Mouse (Mus musculus) hindbrain, embryonic 15.5 days (tissue): ENCODE data around the gene Evx2. TPM values are rescaled to one million over a fixed set of nuclear protein-coding genes. Genes with fewer than 3 reads are reported as not detected.

Experiments
- ATAC-seq: fragments of 200-750 bp; cut with Nextera tagmentation; 2 replicates; pipeline ENCODE4 v1.8.0; 2017; ENCODE audit warnings: low read depth, moderate number of reproducible peaks, moderate TSS enrichment; ENCODE audit not compliant: low FRiP score
- H3K27ac ChIP-seq: fragments of 300-500 bp; sonication (generic); replicated peaks from 2 replicates; pipeline ENCODE4 v1.5.1; 2015; ENCODE audit warnings: mild to moderate bottlenecking, inconsistent platforms
- H3K27me3 ChIP-seq: fragments of 300-500 bp; sonication (generic); 2 replicates; pipeline ENCODE4 v1.6.1; 2015; ENCODE audit warnings: control low read depth, inconsistent platforms
- H3K36me3 ChIP-seq: fragments of 300-500 bp; sonication (generic); 2 replicates; pipeline ENCODE4 v1.6.1; 2015; ENCODE audit warnings: control low read depth, inconsistent platforms
- H3K4me1 ChIP-seq: fragments of 300-500 bp; sonication (generic); replicated peaks from 2 replicates; pipeline ENCODE4 v1.6.1; 2015; ENCODE audit warnings: control low read depth, inconsistent platforms
- H3K4me2 ChIP-seq: fragments of 300-500 bp; sonication (generic); 2 replicates; pipeline ENCODE4 v1.6.1; 2015; ENCODE audit warnings: moderate library complexity, mild to moderate bottlenecking, inconsistent platforms
- H3K4me3 ChIP-seq: fragments of 300-500 bp; sonication (generic); 2 replicates; pipeline ENCODE4 v1.5.1; 2015; ENCODE audit warnings: mild to moderate bottlenecking, inconsistent platforms
- H3K9ac ChIP-seq: fragments of 300-500 bp; sonication (generic); 2 replicates; pipeline ENCODE4 v1.6.1; 2015; ENCODE audit warnings: inconsistent platforms
- H3K9me3 ChIP-seq: fragments of 300-500 bp; sonication (generic); 2 replicates; pipeline ENCODE4 v1.6.1; 2016; ENCODE audit warnings: control low read depth, inconsistent platforms
- WGBS: fragments of 180-500 bp; shearing (Covaris S2); methylation state at CpG from one replicate; pipeline ENCODE4 v1.1.7; 2015; 5-methylcytosine and 5-hydroxymethylcytosine counted together
- polyA plus RNA-seq: library from polyadenylated mRNA; unstranded; fragments of >200 nt; fragmentation: Nextera tagmentation; extraction: Ambion mirVana; gene quantifications from 2 replicates; pipeline ENCODE4 v1.2.1, GENCODE M21; 2015

Gene Evx2
- polyA plus RNA-seq: 0.76 and 0.87 TPM in 2 replicates

GRCm38 (mm10) chr2:74659507-74660005 is at the start of gene Evx2:
TSS of gene Evx2 (minus strand) at chr2:74659557.
- no peaks in the 10 kb centered on the region for H3K9me3 ChIP-seq
- H3K36me3 ChIP-seq: no peaks in the 10 kb centered on the region
- peaks cover 65% of the 10 kb centered on the region for H3K27me3 ChIP-seq
- 2% methylated on average over 28 of the region's 28 CpGs for WGBS
- H3K27ac ChIP-seq: peak within 1 kb of the TSS; percentile 28
- no peak for ATAC-seq
- peak within 1 kb of the TSS; percentile 20 for H3K4me3 ChIP-seq
- H3K4me1 ChIP-seq: peaks cover 15% of the 10 kb centered on the region
- H3K9ac ChIP-seq: no peak within 1 kb of the TSS
- peak within 1 kb of the TSS; percentile 14 for H3K4me2 ChIP-seq

- Histone ChIP-seq H3K27ac (no peak overlapping the region), H3K36me3 (no peaks in the 10 kb centered on the region), H3K4me1 (peaks cover 18% of the 10 kb centered on the region), H3K9me3 (no peaks in the 10 kb centered on the region), H3K4me3 (no peak overlapping the region), H3K4me2 (no peak overlapping the region), H3K27me3 (peaks cover 78% of the 10 kb centered on the region), H3K9ac (no peak overlapping the region)
- WGBS: 9% methylated on average over 4 of the region's 4 CpGs
- no peak for ATAC-seq
These were observed 49.3 kb upstream of the Evx2 start for GRCm38 (mm10) chr2:74708676-74709075.

- peaks cover 78% of the 10 kb centered on the region for H3K27me3 ChIP-seq
- no peak overlapping the region for H3K9ac ChIP-seq
- 10% methylated on average over 7 of the region's 7 CpGs for WGBS
- ATAC-seq: no peak
- no peaks in the 10 kb centered on the region for H3K9me3 ChIP-seq
- no peak overlapping the region for H3K27ac ChIP-seq
- no peaks in the 10 kb centered on the region for H3K36me3 ChIP-seq
- peaks cover 18% of the 10 kb centered on the region for H3K4me1 ChIP-seq
- no peak overlapping the region for H3K4me2 ChIP-seq
- H3K4me3 ChIP-seq: no peak overlapping the region
These were observed 48.2 kb upstream of the Evx2 start for GRCm38 (mm10) chr2:74707599-74707998.

GRCm38 (mm10) chr2:74706393-74706960 is 47.1 kb upstream of the Evx2 start:
- no peak overlapping the region for H3K4me3 ChIP-seq
- H3K4me1 ChIP-seq: peaks cover 11% of the 10 kb centered on the region
- H3K9ac ChIP-seq: no peak overlapping the region
- no peak overlapping the region for H3K27ac ChIP-seq
- WGBS: 1% methylated on average over 13 of the region's 13 CpGs
- no peaks in the 10 kb centered on the region for H3K9me3 ChIP-seq
- no peak for ATAC-seq
- no peaks in the 10 kb centered on the region for H3K36me3 ChIP-seq
- H3K4me2 ChIP-seq: no peak overlapping the region
- peaks cover 82% of the 10 kb centered on the region for H3K27me3 ChIP-seq

- peaks cover 87% of the 10 kb centered on the region for H3K27me3 ChIP-seq
- H3K4me3 ChIP-seq: peak overlapping the region; percentile 36
- no peaks in the 10 kb centered on the region for H3K36me3 ChIP-seq
- H3K4me2 ChIP-seq: peak overlapping the region; percentile 50
- under 1% methylated on average over 52 of the region's 85 CpGs for WGBS
- H3K4me1 ChIP-seq: peaks cover 11% of the 10 kb centered on the region
- H3K9me3 ChIP-seq: no peaks in the 10 kb centered on the region
- H3K27ac ChIP-seq: 0 out of 2 replicates have a peak overlapping the region, but pooled peaks have one; percentile 0
- no peak for ATAC-seq
- H3K9ac ChIP-seq: no peak overlapping the region
These were observed 46.2 kb upstream of the Evx2 start for GRCm38 (mm10) chr2:74705467-74706089.

- Histone ChIP-seq H3K36me3 (no peaks in the 10 kb centered on the region), H3K4me3 (peak overlapping the region; percentile 36), H3K4me1 (peaks cover 11% of the 10 kb centered on the region), H3K27ac (0 out of 2 replicates have a peak overlapping the region, but pooled peaks have one; percentile 0), H3K4me2 (peak overlapping the region; percentile 50), H3K9me3 (no peaks in the 10 kb centered on the region), H3K27me3 (peaks cover 87% of the 10 kb centered on the region), H3K9ac (no peak overlapping the region)
- WGBS: under 1% methylated on average over 53 of the region's 66 CpGs
- ATAC-seq: no peak
These were observed 45.7 kb upstream of the Evx2 start for GRCm38 (mm10) chr2:74704999-74705466.

- no peak for ATAC-seq
- Histone ChIP-seq H3K36me3 (no peaks in the 10 kb centered on the region), H3K4me3 (peak within 1 kb of the TSS; percentile 36), H3K4me2 (peak within 1 kb of the TSS; percentile 50), H3K27ac (0 out of 2 replicates have a peak within 1 kb of the TSS, but pooled peaks have one; percentile 0), H3K9ac (no peak within 1 kb of the TSS), H3K9me3 (no peaks in the 10 kb centered on the region), H3K4me1 (peaks cover 11% of the 10 kb centered on the region), H3K27me3 (peaks cover 87% of the 10 kb centered on the region)
- WGBS: under 1% methylated on average over 48 of the region's 52 CpGs
These were observed 45.1 kb upstream of the Evx2 start, which contains the start of gene Hoxd8 for GRCm38 (mm10) chr2:74704393-74704998. TSS of gene Hoxd8 (plus strand) at chr2:74704615.

- Histone ChIP-seq H3K4me2 (no peak overlapping the region), H3K4me3 (no peak overlapping the region), H3K27ac (no peak overlapping the region), H3K9ac (no peak overlapping the region), H3K27me3 (peaks cover 85% of the 10 kb centered on the region), H3K36me3 (no peaks in the 10 kb centered on the region), H3K4me1 (peaks cover 11% of the 10 kb centered on the region), H3K9me3 (no peaks in the 10 kb centered on the region)
- 3% methylated on average over 26 of the region's 26 CpGs for WGBS
- no peak for ATAC-seq
These were observed 44.5 kb upstream of the Evx2 start for GRCm38 (mm10) chr2:74703720-74704392.

GRCm38 (mm10) chr2:74703317-74703716 is 44.0 kb upstream of the Evx2 start:
- Histone ChIP-seq H3K4me3 (no peak overlapping the region), H3K9me3 (no peaks in the 10 kb centered on the region), H3K4me2 (no peak overlapping the region), H3K27ac (no peak overlapping the region), H3K4me1 (peaks cover 14% of the 10 kb centered on the region), H3K36me3 (no peaks in the 10 kb centered on the region), H3K27me3 (peaks cover 82% of the 10 kb centered on the region), H3K9ac (no peak overlapping the region)
- ATAC-seq: no peak
- 4% methylated on average over 10 of the region's 10 CpGs for WGBS

GRCm38 (mm10) chr2:74702820-74703219 is 43.5 kb upstream of the Evx2 start:
- no peaks in the 10 kb centered on the region for H3K9me3 ChIP-seq
- WGBS: 16% methylated on average over 6 of the region's 6 CpGs
- no peaks in the 10 kb centered on the region for H3K36me3 ChIP-seq
- peaks cover 77% of the 10 kb centered on the region for H3K27me3 ChIP-seq
- no peak for ATAC-seq
- H3K27ac ChIP-seq: no peak overlapping the region
- no peak overlapping the region for H3K4me2 ChIP-seq
- peaks cover 19% of the 10 kb centered on the region for H3K4me1 ChIP-seq
- no peak overlapping the region for H3K9ac ChIP-seq
- H3K4me3 ChIP-seq: no peak overlapping the region

- no peaks in the 10 kb centered on the region for H3K36me3 ChIP-seq
- H3K4me1 ChIP-seq: peaks cover 23% of the 10 kb centered on the region
- H3K9me3 ChIP-seq: no peaks in the 10 kb centered on the region
- no peak overlapping the region for H3K4me2 ChIP-seq
- no peak overlapping the region for H3K9ac ChIP-seq
- WGBS: 11% methylated on average over 17 of the region's 17 CpGs
- H3K4me3 ChIP-seq: no peak overlapping the region
- no peak for ATAC-seq
- H3K27ac ChIP-seq: no peak overlapping the region
- H3K27me3 ChIP-seq: peaks cover 76% of the 10 kb centered on the region
These were observed 42.8 kb upstream of the Evx2 start for GRCm38 (mm10) chr2:74701949-74702819.
